Mouse (Mus musculus): ENCODE measurements around the gene Vmn1r54. TPM values are rescaled to one million over a fixed set of nuclear protein-coding genes. Genes with fewer than 3 reads are reported as not detected.
"Not testable (repeated sequence)": the region's sequence is repeated elsewhere in the genome, so short reads cannot be mapped to it uniquely, and the experiment has no call there.

Vmn1r54 gene
- not detected in 2 replicates for polyA plus RNA-seq (2014; fragmentation: Nextera tagmentation; extraction: Ambion mirVana)

GRCm38 (mm10) chr6:90246000-90246399 lies at the start of gene Vmn1r54:
Gene Vmn1r54 (plus strand): TSS chr6:90246300.
- Histone ChIP-seq H3K36me3 (ENCODE audit: control insufficient read depth, insufficient read depth, low read length) (no peaks in the 10 kb centered on the region), H3K4me1 (ENCODE audit: control insufficient read depth, insufficient read depth, low read length) (no peaks in the 10 kb centered on the region), H3K4me3 (ENCODE audit: low read length) (no peak within 1 kb of the TSS), H3K4me2 (replicated peaks; ENCODE audit: low read depth, low read length) (no peak within 1 kb of the TSS), H3K9ac (ENCODE audit: low read depth, low read length) (no peak within 1 kb of the TSS), H3K27ac (ENCODE audit: low read depth, low read length) (no peak within 1 kb of the TSS), H3K9me3 (ENCODE audit: control insufficient read depth, low read length) (no peaks in the 10 kb centered on the region), H3K27me3 (ENCODE audit: control insufficient read depth, insufficient read depth, low read length) (no peaks in the 10 kb centered on the region)
- ATAC-seq (ENCODE audit: low FRiP score, low TSS enrichment), result no peak
- WGBS, result 74% methylated on average over 1 of the region's 1 CpGs

- WGBS, result 88% methylated on average over 2 of the region's 2 CpGs
- not testable (repeated sequence) for H3K9ac ChIP-seq (ENCODE audit: low read depth, low read length)
Observed at GRCm38 (mm10) chr6:90202493-90202892, 43.6 kb upstream of the Vmn1r54 start, which contains the start of gene V1ra8. Gene V1ra8 (plus strand): TSS chr6:90202793.

GRCm38 (mm10) chr6:90224338-90224737 lies 21.8 kb upstream of the Vmn1r54 start, which contains the start of gene Vmn1r53:
Gene Vmn1r53 (minus strand): TSS chr6:90224438.
- no peaks in the 10 kb centered on the region for H3K27me3 ChIP-seq (ENCODE audit: control insufficient read depth, insufficient read depth, low read length)
- WGBS, result 80% methylated on average over 1 of the region's 1 CpGs
- no peak within 1 kb of the TSS for H3K9ac ChIP-seq (ENCODE audit: low read depth, low read length)
- no peak for ATAC-seq (ENCODE audit: low FRiP score, low TSS enrichment)
- H3K4me3 ChIP-seq (ENCODE audit: low read length), result no peak within 1 kb of the TSS
- no peaks in the 10 kb centered on the region for H3K36me3 ChIP-seq (ENCODE audit: control insufficient read depth, insufficient read depth, low read length)
- no peaks in the 10 kb centered on the region for H3K9me3 ChIP-seq (ENCODE audit: control insufficient read depth, low read length)
- no peak within 1 kb of the TSS for H3K4me2 ChIP-seq (replicated peaks; ENCODE audit: low read depth, low read length)
- no peak within 1 kb of the TSS for H3K27ac ChIP-seq (ENCODE audit: low read depth, low read length)
- H3K4me1 ChIP-seq (ENCODE audit: control insufficient read depth, insufficient read depth, low read length), result no peaks in the 10 kb centered on the region

More at GRCm38 (mm10) chr6:90202493-90202892, 43.6 kb upstream of the Vmn1r54 start, which contains the start of gene V1ra8:
- not testable (repeated sequence) for H3K27me3 ChIP-seq (ENCODE audit: control insufficient read depth, insufficient read depth, low read length); H3K4me2 ChIP-seq (replicated peaks; ENCODE audit: low read depth, low read length); H3K27ac ChIP-seq (ENCODE audit: low read depth, low read length); H3K9me3 ChIP-seq (ENCODE audit: control insufficient read depth, low read length); ATAC-seq (ENCODE audit: low FRiP score, low TSS enrichment); H3K4me1 ChIP-seq (ENCODE audit: control insufficient read depth, insufficient read depth, low read length); H3K4me3 ChIP-seq (ENCODE audit: low read length); H3K36me3 ChIP-seq (ENCODE audit: control insufficient read depth, insufficient read depth, low read length)

GRCm38 (mm10) chr6:90232114-90232513 lies 14.0 kb upstream of the Vmn1r54 start:
- WGBS, result 90% methylated on average over 4 of the region's 4 CpGs
- not testable (repeated sequence) for H3K9ac ChIP-seq (ENCODE audit: low read depth, low read length); H3K4me2 ChIP-seq (replicated peaks; ENCODE audit: low read depth, low read length)

GRCm38 (mm10) chr6:90232681-90233080 lies 13.4 kb upstream of the Vmn1r54 start:
- WGBS, result 70% methylated on average over 27 of the region's 27 CpGs
- ATAC-seq (ENCODE audit: low FRiP score, low TSS enrichment), result no peak
- Histone ChIP-seq H3K4me3 (ENCODE audit: low read length) (no peak overlapping the region), H3K9ac (ENCODE audit: low read depth, low read length) (no peak overlapping the region), H3K4me1 (ENCODE audit: control insufficient read depth, insufficient read depth, low read length) (no peaks in the 10 kb centered on the region), H3K27ac (ENCODE audit: low read depth, low read length) (no peak overlapping the region), H3K4me2 (replicated peaks; ENCODE audit: low read depth, low read length) (no peak overlapping the region), H3K36me3 (ENCODE audit: control insufficient read depth, insufficient read depth, low read length) (no peaks in the 10 kb centered on the region), H3K27me3 (ENCODE audit: control insufficient read depth, insufficient read depth, low read length) (no peaks in the 10 kb centered on the region), H3K9me3 (ENCODE audit: control insufficient read depth, low read length) (peaks cover 4% of the 10 kb centered on the region; the same call in 1 of the 2 replicates)

More at GRCm38 (mm10) chr6:90232114-90232513, 14.0 kb upstream of the Vmn1r54 start:
- H3K4me1 ChIP-seq (ENCODE audit: control insufficient read depth, insufficient read depth, low read length); H3K36me3 ChIP-seq (ENCODE audit: control insufficient read depth, insufficient read depth, low read length); H3K27me3 ChIP-seq (ENCODE audit: control insufficient read depth, insufficient read depth, low read length); H3K9me3 ChIP-seq (ENCODE audit: control insufficient read depth, low read length); H3K27ac ChIP-seq (ENCODE audit: low read depth, low read length); ATAC-seq (ENCODE audit: low FRiP score, low TSS enrichment); H3K4me3 ChIP-seq (ENCODE audit: low read length): not testable (repeated sequence)

GRCm38 (mm10) chr6:90244019-90244418 lies 2.1 kb upstream of the Vmn1r54 start:
- no peaks in the 10 kb centered on the region for H3K27me3 ChIP-seq (ENCODE audit: control insufficient read depth, insufficient read depth, low read length)
- no peaks in the 10 kb centered on the region for H3K4me1 ChIP-seq (ENCODE audit: control insufficient read depth, insufficient read depth, low read length)
- no peaks in the 10 kb centered on the region for H3K36me3 ChIP-seq (ENCODE audit: control insufficient read depth, insufficient read depth, low read length)
- no peak overlapping the region for H3K9ac ChIP-seq (ENCODE audit: low read depth, low read length)
- H3K9me3 ChIP-seq (ENCODE audit: control insufficient read depth, low read length), result no peaks in the 10 kb centered on the region
- ATAC-seq (ENCODE audit: low FRiP score, low TSS enrichment), result no peak
- H3K27ac ChIP-seq (ENCODE audit: low read depth, low read length), result no peak overlapping the region
- H3K4me3 ChIP-seq (ENCODE audit: low read length), result no peak overlapping the region
- WGBS, result 80% methylated on average over 3 of the region's 3 CpGs
- no peak overlapping the region for H3K4me2 ChIP-seq (replicated peaks; ENCODE audit: low read depth, low read length)

- no peak overlapping the region for H3K27ac ChIP-seq (ENCODE audit: low read depth, low read length)
- no peaks in the 10 kb centered on the region for H3K27me3 ChIP-seq (ENCODE audit: control insufficient read depth, insufficient read depth, low read length)
- no peak overlapping the region for H3K4me2 ChIP-seq (replicated peaks; ENCODE audit: low read depth, low read length)
- no peaks in the 10 kb centered on the region for H3K36me3 ChIP-seq (ENCODE audit: control insufficient read depth, insufficient read depth, low read length)
- no peaks in the 10 kb centered on the region; the same call in 1 of the 2 replicates for H3K9me3 ChIP-seq (ENCODE audit: control insufficient read depth, low read length)
- H3K4me1 ChIP-seq (ENCODE audit: control insufficient read depth, insufficient read depth, low read length), result no peaks in the 10 kb centered on the region
- no peak for ATAC-seq (ENCODE audit: low FRiP score, low TSS enrichment)
- H3K9ac ChIP-seq (ENCODE audit: low read depth, low read length), result no peak overlapping the region
- no peak overlapping the region for H3K4me3 ChIP-seq (ENCODE audit: low read length)
- 59% methylated on average over 12 of the region's 12 CpGs for WGBS
Observed at GRCm38 (mm10) chr6:90288265-90288664, 42.2 kb downstream of the Vmn1r54 start.

- Histone ChIP-seq H3K36me3 (ENCODE audit: control insufficient read depth, insufficient read depth, low read length) (no peaks in the 10 kb centered on the region), H3K4me3 (ENCODE audit: low read length) (no peak within 1 kb of the TSS), H3K4me1 (ENCODE audit: control insufficient read depth, insufficient read depth, low read length) (no peaks in the 10 kb centered on the region), H3K4me2 (replicated peaks; ENCODE audit: low read depth, low read length) (no peak within 1 kb of the TSS), H3K9me3 (ENCODE audit: control insufficient read depth, low read length) (no peaks in the 10 kb centered on the region), H3K9ac (ENCODE audit: low read depth, low read length) (no peak within 1 kb of the TSS), H3K27me3 (ENCODE audit: control insufficient read depth, insufficient read depth, low read length) (no peaks in the 10 kb centered on the region), H3K27ac (ENCODE audit: low read depth, low read length) (no peak within 1 kb of the TSS)
- WGBS, result 91% methylated on average over 1 of the region's 1 CpGs
- ATAC-seq (ENCODE audit: low FRiP score, low TSS enrichment), result no peak
Observed at GRCm38 (mm10) chr6:90300919-90301318, 54.8 kb downstream of the Vmn1r54 start, which contains the start of gene BC048671. Gene BC048671 (plus strand): TSS chr6:90301219.

GRCm38 (mm10) chr6:90306315-90306975 lies 60.3 kb downstream of the Vmn1r54 start:
- WGBS, result 81% methylated on average over 6 of the region's 6 CpGs
- Histone ChIP-seq H3K36me3 (ENCODE audit: control insufficient read depth, insufficient read depth, low read length) (no peaks in the 10 kb centered on the region), H3K27me3 (ENCODE audit: control insufficient read depth, insufficient read depth, low read length) (no peaks in the 10 kb centered on the region), H3K9me3 (ENCODE audit: control insufficient read depth, low read length) (peaks cover 7% of the 10 kb centered on the region), H3K4me3 (ENCODE audit: low read length) (no peak overlapping the region), H3K4me2 (replicated peaks; ENCODE audit: low read depth, low read length) (no peak overlapping the region), H3K9ac (ENCODE audit: low read depth, low read length) (no peak overlapping the region), H3K4me1 (ENCODE audit: control insufficient read depth, insufficient read depth, low read length) (no peaks in the 10 kb centered on the region), H3K27ac (ENCODE audit: low read depth, low read length) (no peak overlapping the region)
- ATAC-seq (ENCODE audit: low FRiP score, low TSS enrichment), result no peak

Data from kidney, embryonic 14.5 days (tissue).